Mouse (Mus musculus) lung, adult 2 months (tissue): ENCODE data around the gene Cmas. TPM values are rescaled to one million over a fixed set of nuclear protein-coding genes. Genes with fewer than 3 reads are reported as not detected.
A peak's percentile ranks its signal among the peaks of the same experiment; 100 is the strongest.

Experiments
- DNase-seq: peaks from one replicate; pipeline ENCODE4 v3.0.0; 2022
- H3K4me1 ChIP-seq: fragments of 200-500 bp; 2 replicates; pipeline ENCODE4 v1.6.1; 2011; ENCODE audit warnings: low read length; ENCODE audit not compliant: control insufficient read depth, insufficient read depth
- H3K4me3 ChIP-seq: fragments of 200-500 bp; replicated peaks from 2 replicates; pipeline ENCODE3; 2011; ENCODE audit warnings: low read depth, mild to moderate bottlenecking, control low read depth, low read length; ENCODE audit errors: extremely low read depth
- CTCF ChIP-seq: fragments of 200-500 bp; IDR thresholded peaks from 2 replicates; pipeline ENCODE4 v1.5.1; 2011; ENCODE audit warnings: mild to moderate bottlenecking, low read length, control low read depth; ENCODE audit not compliant: insufficient read depth
- POLR2A ChIP-seq: fragments of 200-500 bp; IDR thresholded peaks from 2 replicates; pipeline ENCODE4 v1.6.1; 2011; ENCODE audit warnings: low read depth, mild to moderate bottlenecking, control low read depth, low read length, borderline replicate concordance; ENCODE audit errors: extremely low read depth
- WGBS: fragments of 180-500 bp; shearing (Covaris S2); methylation state at CpG from one replicate; pipeline ENCODE4 v1.1.7; 2018; 5-methylcytosine and 5-hydroxymethylcytosine counted together
- polyA plus RNA-seq: library from polyadenylated mRNA; depleted of rRNA; stranded (reverse); fragments of >200 nt; gene quantifications from 2 replicates; pipeline ENCODE4 v1.2.3, GENCODE M21; 2012

The Cmas gene
- polyA plus RNA-seq, 1 experiment: 12.3 TPM

- WGBS: 35% methylated on average over 8 of the region's 8 CpGs
- TF ChIP-seq POLR2A (no peak), CTCF (no peak)
- Histone ChIP-seq H3K4me1 (peaks cover 3% of the 10 kb centered on the region; the same call in 1 of the 2 replicates), H3K4me3 (no peak overlapping the region)
- no peak for DNase-seq
Observed at GRCm38 (mm10) chr6:142748057-142748708, 8.3 kb upstream of the Cmas start.

GRCm38 (mm10) chr6:142751365-142751764, 5.1 kb upstream of the Cmas start:
- Histone ChIP-seq H3K4me1 (peaks cover 3% of the 10 kb centered on the region), H3K4me3 (no peak overlapping the region)
- DNase-seq: no peak
- TF ChIP-seq POLR2A: no peak
- no peak for TF ChIP-seq CTCF
- WGBS: 61% methylated on average over 9 of the region's 9 CpGs

GRCm38 (mm10) chr6:142752331-142753246, 3.9 kb upstream of the Cmas start:
- DNase-seq: no peak
- WGBS: 35% methylated on average over 14 of the region's 14 CpGs
- no peak for TF ChIP-seq POLR2A
- TF ChIP-seq CTCF: no peak
- Histone ChIP-seq H3K4me1 (peaks cover 6% of the 10 kb centered on the region), H3K4me3 (no peak overlapping the region)

GRCm38 (mm10) chr6:142757334-142757965, 964 bp downstream of the Cmas start:
- DNase-seq: no peak
- peak overlapping the region; percentile 53 for H3K4me3 ChIP-seq
- H3K4me1 ChIP-seq: peaks cover 10% of the 10 kb centered on the region
- 8% methylated on average over 10 of the region's 10 CpGs for WGBS
- no peak for TF ChIP-seq POLR2A
- no peak for TF ChIP-seq CTCF

GRCm38 (mm10) chr6:142757976-142758375, 1.5 kb downstream of the Cmas start:
- Histone ChIP-seq H3K4me1 (peaks cover 8% of the 10 kb centered on the region), H3K4me3 (peak overlapping the region; percentile 28)
- TF ChIP-seq CTCF (no peak), POLR2A (no peak)
- no peak for DNase-seq
- WGBS: 76% methylated on average over 6 of the region's 6 CpGs

- TF ChIP-seq CTCF (no peak), POLR2A (no peak)
- H3K4me1 ChIP-seq: peaks cover 8% of the 10 kb centered on the region
- 95% methylated on average over 6 of the region's 6 CpGs for WGBS
- no peak overlapping the region for H3K4me3 ChIP-seq
- no peak for DNase-seq
Observed at GRCm38 (mm10) chr6:142758562-142758961, 2.1 kb downstream of the Cmas start.

GRCm38 (mm10) chr6:142759633-142760032, 3.1 kb downstream of the Cmas start:
- TF ChIP-seq POLR2A (no peak), CTCF (no peak)
- WGBS: 85% methylated on average over 2 of the region's 2 CpGs
- Histone ChIP-seq H3K4me1 (peaks cover 8% of the 10 kb centered on the region), H3K4me3 (no peak overlapping the region)
- DNase-seq: no peak

- WGBS: 78% methylated on average over 2 of the region's 2 CpGs
- Histone ChIP-seq H3K4me1 (no peaks in the 10 kb centered on the region), H3K4me3 (no peak overlapping the region)
- DNase-seq: no peak
- TF ChIP-seq CTCF (no peak), POLR2A (no peak)
Observed at GRCm38 (mm10) chr6:142764933-142765332, 8.4 kb downstream of the Cmas start.

GRCm38 (mm10) chr6:142767305-142767704, 10.8 kb downstream of the Cmas start:
- TF ChIP-seq POLR2A: no peak
- H3K4me1 ChIP-seq: no peaks in the 10 kb centered on the region
- no peak for DNase-seq
- 90% methylated on average over 9 of the region's 9 CpGs for WGBS
- no peak overlapping the region for H3K4me3 ChIP-seq

- Histone ChIP-seq H3K4me3 (no peak overlapping the region), H3K4me1 (no peaks in the 10 kb centered on the region)
- TF ChIP-seq POLR2A (no peak), CTCF (no peak)
- WGBS: 84% methylated on average over 3 of the region's 3 CpGs
- DNase-seq: no peak
Observed at GRCm38 (mm10) chr6:142769896-142770295, 13.4 kb downstream of the Cmas start.
